Mouse (Mus musculus) midbrain, embryonic 12.5 days (tissue): ENCODE data around the gene 5730480H06Rik. TPM values are rescaled to one million over a fixed set of nuclear protein-coding genes. Genes with fewer than 3 reads are reported as not detected.
A peak's percentile ranks its signal among the peaks of the same experiment; 100 is the strongest.

Experiments
- ATAC-seq: fragments of 200-750 bp; cut with Nextera tagmentation; 2 replicates; pipeline ENCODE4 v1.8.0; 2017; ENCODE audit warnings: low read depth, moderate TSS enrichment, moderate library complexity; ENCODE audit not compliant: low FRiP score
- H3K27ac ChIP-seq: fragments of 300-500 bp; sonication (generic); replicated peaks from 2 replicates; pipeline ENCODE4 v1.5.1; 2016; ENCODE audit warnings: mild to moderate bottlenecking
- H3K27me3 ChIP-seq: fragments of 300-500 bp; sonication (generic); 2 replicates; pipeline ENCODE4 v1.6.1; 2016; ENCODE audit warnings: mild to moderate bottlenecking
- H3K36me3 ChIP-seq: fragments of 300-500 bp; sonication (generic); 2 replicates; pipeline ENCODE4 v1.6.1; 2016
- H3K4me1 ChIP-seq: fragments of 300-500 bp; sonication (generic); 2 replicates; pipeline ENCODE4 v1.6.1; 2016
- H3K4me2 ChIP-seq: fragments of 300-500 bp; sonication (generic); replicated peaks from 2 replicates; pipeline ENCODE4 v1.6.1; 2016; ENCODE audit warnings: mild to moderate bottlenecking, moderate library complexity
- H3K4me3 ChIP-seq: fragments of 300-500 bp; sonication (generic); 2 replicates; pipeline ENCODE4 v1.5.1; 2016; ENCODE audit warnings: mild to moderate bottlenecking
- H3K9ac ChIP-seq: fragments of 300-500 bp; sonication (generic); replicated peaks from 2 replicates; pipeline ENCODE4 v1.6.1; 2016; ENCODE audit warnings: mild to moderate bottlenecking, moderate library complexity
- H3K9me3 ChIP-seq: fragments of 300-500 bp; sonication (generic); 2 replicates; pipeline ENCODE4 v1.6.1; 2016; ENCODE audit warnings: mild to moderate bottlenecking
- whole genome bisulfite sequencing: fragments of 180-500 bp; shearing (Covaris S2); methylation state at CpG from one replicate; pipeline ENCODE4 v1.1.7; 2016; 5-methylcytosine and 5-hydroxymethylcytosine counted together
- polyA plus RNA-seq: library from polyadenylated mRNA; unstranded; fragments of >200 nt; fragmentation: Nextera tagmentation; extraction: Ambion mirVana; gene quantifications from 2 replicates; pipeline ENCODE4 v1.2.1, GENCODE M21; 2016

The 5730480H06Rik gene
- polyA plus RNA-seq, 1 experiment from 2014 or later: 27.6 TPM

- no peak overlapping the region for H3K9ac ChIP-seq
- no peaks in the 10 kb centered on the region for H3K36me3 ChIP-seq
- no peak overlapping the region for H3K4me3 ChIP-seq
- no peaks in the 10 kb centered on the region for H3K4me1 ChIP-seq
- H3K27me3 ChIP-seq: no peaks in the 10 kb centered on the region
- ATAC-seq: peak; percentile 65
- H3K4me2 ChIP-seq: no peak overlapping the region
- no peaks in the 10 kb centered on the region for H3K9me3 ChIP-seq
- H3K27ac ChIP-seq: no peak overlapping the region
Measured at GRCm38 (mm10) chr5:48430459-48430858, 102.7 kb downstream of the 5730480H06Rik start.

DNA sequence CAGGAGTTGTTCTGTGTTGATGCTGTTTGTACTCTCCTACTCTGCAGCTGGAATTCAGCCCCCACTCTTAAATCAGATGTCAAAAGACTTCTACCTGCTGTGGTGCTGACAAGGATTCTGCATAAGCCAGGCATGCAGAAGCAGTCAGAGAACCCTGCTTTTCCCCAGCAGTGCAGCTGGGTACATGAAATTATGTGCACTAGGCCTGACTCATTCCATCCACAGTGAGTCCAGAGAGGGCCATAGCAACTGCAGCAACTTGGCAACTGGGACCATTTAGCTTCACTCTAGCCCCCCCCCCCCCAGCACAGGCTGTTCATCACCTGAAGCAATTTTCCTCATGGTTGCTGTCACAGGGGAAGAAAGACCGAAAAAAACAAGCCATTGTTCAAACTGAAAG lies 121.1 kb downstream of the 5730480H06Rik start:
- H3K4me3 ChIP-seq: no peak overlapping the region
- H3K36me3 ChIP-seq: no peaks in the 10 kb centered on the region
- ATAC-seq: no peak
- H3K4me1 ChIP-seq: no peaks in the 10 kb centered on the region
- 80% methylated on average over 1 of the region's 1 CpGs for WGBS
- no peak overlapping the region for H3K9ac ChIP-seq
- H3K4me2 ChIP-seq: no peak overlapping the region
- no peaks in the 10 kb centered on the region for H3K9me3 ChIP-seq
- H3K27me3 ChIP-seq: no peaks in the 10 kb centered on the region
- no peak overlapping the region for H3K27ac ChIP-seq

DNA sequence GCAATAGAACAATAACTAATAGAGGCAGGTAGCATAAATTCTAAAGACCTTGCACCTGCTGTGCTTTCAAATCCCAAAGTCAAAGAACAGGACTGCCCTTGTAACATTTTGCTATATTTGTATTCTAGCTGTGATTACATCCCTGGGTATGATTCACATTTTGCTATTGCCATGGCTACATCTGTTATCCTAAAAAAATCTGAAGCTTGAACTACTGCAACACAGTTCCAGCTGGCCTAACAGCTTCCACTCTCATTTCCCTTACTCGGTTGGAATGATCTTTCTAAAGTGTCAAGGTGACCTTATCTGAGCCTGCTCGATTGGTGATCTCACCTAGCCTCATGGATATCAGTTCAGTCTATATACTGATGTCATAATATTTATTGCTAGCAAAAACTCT lies 132.5 kb downstream of the 5730480H06Rik start:
- H3K9ac ChIP-seq: no peak overlapping the region
- H3K4me2 ChIP-seq: no peak overlapping the region
- H3K36me3 ChIP-seq: no peaks in the 10 kb centered on the region
- no peak overlapping the region for H3K4me3 ChIP-seq
- H3K9me3 ChIP-seq: no peaks in the 10 kb centered on the region
- H3K27ac ChIP-seq: no peak overlapping the region
- no peak for ATAC-seq
- H3K4me1 ChIP-seq: no peaks in the 10 kb centered on the region
- no peaks in the 10 kb centered on the region for H3K27me3 ChIP-seq
- 81% methylated on average over 2 of the region's 2 CpGs for WGBS
